Mouse (Mus musculus): ENCODE measurements around the gene Ntng1.

GRCm38 (mm10) chr3:110133150-110133549 is 10.7 kb downstream of the Ntng1 start:
- no peak for TF ChIP-seq CTCF (IDR thresholded peaks at IDR 0.05; ENCODE audit: extremely low read depth, insufficient read depth, insufficient read length, insufficient replicate concordance)
- no peak for TF ChIP-seq POLR2A (IDR thresholded peaks at IDR 0.05; ENCODE audit: low read depth, low read length)
